Comparison of ENCODE assay signal across 8 mouse cellular contexts in genomic region chr2:170508821-170509220, GRCm38 (mm10). TPM values are rescaled to one million over a fixed set of nuclear protein-coding genes. Genes with fewer than 3 reads are reported as not detected.
A peak's percentile ranks its signal among the peaks of the same experiment; 100 is the strongest.
DNase-seq lines count a peak whose midpoint lies in the region; ATAC-seq and TF ChIP-seq lines count a peak whose summit lies in the region.

No protein-coding gene starts in this region.

- no peak overlapping the region for H3K27ac ChIP-seq in MEL (ENCODE audit: control insufficient read depth, low read depth, low read length)
- no peak overlapping the region for H3K27ac ChIP-seq in hindbrain, embryonic 10.5 days
- no peak overlapping the region for H3K27ac ChIP-seq in lung, embryonic 15.5 days
- H3K27ac ChIP-seq in olfactory bulb, adult 2 months (ENCODE audit: insufficient read depth, low read depth, low read length): no peak overlapping the region

- peak; percentile 87 for TF ChIP-seq RAD21 in MEL (IDR thresholded peaks at IDR 0.05; ENCODE audit: low read depth, low read length)

- ATAC-seq in frontal cortex, adult (ENCODE audit: low TSS enrichment): peak; percentile 58
- ATAC-seq in lung, embryonic 15.5 days (ENCODE audit: borderline replicate concordance, extremely low read depth, low FRiP score, low TSS enrichment): no peak

- TF ChIP-seq POLR2A in MEL (IDR thresholded peaks at IDR 0.05; ENCODE audit: control insufficient read depth in 1 of 2, insufficient read depth in 1 of 2, low read depth in 1 of 2, low read length in 2 of 2, poor library complexity in 1 of 2): no peak
- no peak for TF ChIP-seq POLR2A in olfactory bulb, adult 2 months (IDR thresholded peaks at IDR 0.05; ENCODE audit: insufficient read depth, low read depth, low read length)

- peak; percentile 72 to 91 (median 85) for TF ChIP-seq CTCF in MEL (IDR thresholded peaks at IDR 0.05 in 2 of 3, conservative IDR thresholded peaks at IDR 0.05 in 1 of 3; ENCODE audit: control insufficient read depth in 1 of 3, insufficient read depth in 1 of 3, low read depth in 2 of 3, low read length in 3 of 3, poor library complexity in 1 of 3, severe bottlenecking in 1 of 3)
- peak; percentile 57; the same call in 1 of the 2 replicates for TF ChIP-seq CTCF in olfactory bulb, adult 2 months (IDR thresholded peaks at IDR 0.05; ENCODE audit: insufficient read depth, low read depth, low read length)

- peaks cover 3 to 9% of the 10 kb centered on the region in 2 experiments; a peak in 3 of 4 replicates for H3K4me1 ChIP-seq in MEL (ENCODE audit: control insufficient read depth in 1 of 2, insufficient read depth in 2 of 2, low read length in 2 of 2)
- H3K4me1 ChIP-seq in hindbrain, embryonic 10.5 days (replicated peaks): peaks cover 37% of the 10 kb centered on the region
- H3K4me1 ChIP-seq in lung, embryonic 15.5 days: peaks cover 22% of the 10 kb centered on the region
- peaks cover 9% of the 10 kb centered on the region; the same call in 1 of the 2 replicates for H3K4me1 ChIP-seq in olfactory bulb, adult 2 months (ENCODE audit: control insufficient read depth, insufficient read depth, low read length)

- peaks cover 26% of the 10 kb centered on the region for H3K79me2 ChIP-seq in MEL (ENCODE audit: control insufficient read depth, insufficient read depth, low read length, poor library complexity)

- no peaks in the 10 kb centered on the region for H3K9me3 ChIP-seq in MEL (replicated peaks; ENCODE audit: insufficient read depth, low read length)
- no peaks in the 10 kb centered on the region for H3K9me3 ChIP-seq in hindbrain, embryonic 10.5 days
- no peaks in the 10 kb centered on the region for H3K9me3 ChIP-seq in lung, embryonic 15.5 days

- DNase-seq in MEL (ENCODE audit: low read depth, low spot score): peak; percentile 88
- peak; percentile 97 for DNase-seq in cerebellum, adult 8-10 months
- peak; percentile 90 for DNase-seq in hindbrain, embryonic 10.5 days (ENCODE audit: low spot score)
- peak; percentile 95 for DNase-seq in layer of hippocampus, adult 9-10 months (ENCODE audit: low spot score)
- DNase-seq in thymus, adult 18-20 months: peak; percentile 59 to 70

- peak overlapping the region; percentile 21 to 36 for H3K4me3 ChIP-seq in MEL (ENCODE audit: control insufficient read depth in 1 of 2, insufficient read depth in 1 of 2, low read depth in 2 of 2, low read length in 2 of 2)
- peak overlapping the region; percentile 43 for H3K4me3 ChIP-seq in hindbrain, embryonic 10.5 days
- H3K4me3 ChIP-seq in lung, embryonic 15.5 days: peak overlapping the region; percentile 35
- peak overlapping the region; percentile 17; the same call in 1 of the 2 replicates for H3K4me3 ChIP-seq in olfactory bulb, adult 2 months (ENCODE audit: insufficient read depth, low read depth, low read length)

- TF ChIP-seq EP300 in MEL (IDR thresholded peaks at IDR 0.05; ENCODE audit: low read depth in 1 of 2, low read length in 2 of 2): no peak

- 4% methylated on average over 12 of the region's 12 CpGs for WGBS in hindbrain, embryonic 10.5 days
- 1% methylated on average over 12 of the region's 12 CpGs for WGBS in lung, embryonic 15.5 days
- WGBS in olfactory bulb, adult 2 months: under 1% methylated on average over 12 of the region's 12 CpGs

- H3K9ac ChIP-seq in MEL (ENCODE audit: control insufficient read depth, low read depth, low read length, poor library complexity, severe bottlenecking): peak overlapping the region; percentile 29; the same call in 1 of the 2 replicates
- H3K9ac ChIP-seq in lung, embryonic 15.5 days: 0 out of 2 replicates have a peak overlapping the region, but pooled peaks have one; percentile 21

- H3K27me3 ChIP-seq in MEL (ENCODE audit: control insufficient read depth in 1 of 2, insufficient read depth in 2 of 2, low read length in 2 of 2): no peaks in the 10 kb centered on the region
- H3K27me3 ChIP-seq in hindbrain, embryonic 10.5 days (ENCODE audit: insufficient read depth, poor library complexity, severe bottlenecking): no peaks in the 10 kb centered on the region
- H3K27me3 ChIP-seq in lung, embryonic 15.5 days: peaks cover 9% of the 10 kb centered on the region; the same call in 1 of the 2 replicates

- H3K36me3 ChIP-seq in MEL (ENCODE audit: control insufficient read depth in 1 of 2, insufficient read depth in 2 of 2, low read length in 2 of 2): peaks cover 0 to 8% of the 10 kb centered on the region in 2 experiments; a peak in 2 of 4 replicates
- no peaks in the 10 kb centered on the region for H3K36me3 ChIP-seq in hindbrain, embryonic 10.5 days
- H3K36me3 ChIP-seq in lung, embryonic 15.5 days: no peaks in the 10 kb centered on the region

- H3K4me2 ChIP-seq in lung, embryonic 15.5 days: peak overlapping the region; percentile 59

TF ChIP-seq in MEL, 35 proteins besides CTCF, POLR2A, EP300 and RAD21:
- TF ChIP-seq ZC3H11A (IDR thresholded peaks at IDR 0.05; ENCODE audit: low read depth, low read length): peak; percentile 50; the same call in 1 of the 2 replicates
- 0 out of 2 replicates have a peak, but pooled peaks have one; percentile 42 for TF ChIP-seq SIN3A (IDR thresholded peaks at IDR 0.05; ENCODE audit: low read length)
- TF ChIP-seq ELF1 (IDR thresholded peaks at IDR 0.05; ENCODE audit: low read depth, low read length): peak; percentile 73
- peak; percentile 63 for TF ChIP-seq SMC3 (IDR thresholded peaks at IDR 0.05; ENCODE audit: low read depth, low read length)
- TF ChIP-seq CHD1 (IDR thresholded peaks at IDR 0.05; ENCODE audit: low read depth, low read length): no peak
- TF ChIP-seq NRF1 (IDR thresholded peaks at IDR 0.05; ENCODE audit: insufficient read depth, low read depth, low read length, poor library complexity, severe bottlenecking): peak; percentile 69
- TF ChIP-seq CHD2 (IDR thresholded peaks at IDR 0.05; ENCODE audit: low read length): 0 out of 2 replicates have a peak, but pooled peaks have one; percentile 14
- TF ChIP-seq BHLHE40 (IDR thresholded peaks at IDR 0.05; ENCODE audit: borderline replicate concordance, low read depth, low read length): peak; percentile 45; the same call in 1 of the 2 replicates
- no peak for TF ChIP-seq ZMIZ1 (IDR thresholded peaks at IDR 0.05; ENCODE audit: low read depth, low read length)
- peak; percentile 19; the same call in 1 of the 2 replicates for TF ChIP-seq TBP (IDR thresholded peaks at IDR 0.05; ENCODE audit: low read depth, low read length)
- no peak for TF ChIP-seq JUND (IDR thresholded peaks at IDR 0.05; ENCODE audit: low read depth, low read length)
- TF ChIP-seq MYC (IDR thresholded peaks at IDR 0.05; ENCODE audit: low read depth, low read length): no peak

RNA-seq across cellular contexts. Expression of gene Cyp24a1, which starts 11.9 kb away (rescaled TPM):
- total RNA-seq in MEL (2012; rRNA removed): not detected in 2 replicates
- under 1 TPM in 1 of 2 experiments, not detected in 1; 0.01 TPM for polyA plus RNA-seq in MEL (2012; ENCODE audit: insufficient read depth in 1 of 2, insufficient read length in 2 of 2, low read depth in 1 of 2, low replicate concordance in 2 of 2, missing spikeins in 1 of 2)
- 0.07 and 0.17 TPM in 2 replicates for polyA plus RNA-seq in hindbrain, embryonic 10.5 days (2016; fragmentation: Nextera tagmentation; extraction: Ambion mirVana)
- polyA plus RNA-seq in lung, embryonic 15.5 days (2015; fragmentation: Nextera tagmentation; extraction: Ambion mirVana): not detected in 2 replicates
- not detected in 2 replicates for polyA plus RNA-seq in olfactory bulb, adult 2 months (2012; ENCODE audit: insufficient read depth, insufficient read length, low replicate concordance, missing spikeins)

RNA-seq across cellular contexts. Expression of gene Pfdn4, which starts 12.6 kb away (rescaled TPM):
- total RNA-seq in MEL (2012; rRNA removed): 70.9 and 75.7 TPM in 2 replicates
- 10 to 100 TPM in 1 of 2 experiments, not detected in 1; 60.5 TPM for polyA plus RNA-seq in MEL (2012; ENCODE audit: insufficient read depth in 1 of 2, insufficient read length in 2 of 2, low read depth in 1 of 2, low replicate concordance in 2 of 2, missing spikeins in 1 of 2)
- polyA plus RNA-seq in hindbrain, embryonic 10.5 days (2016; fragmentation: Nextera tagmentation; extraction: Ambion mirVana): 93.1 and 104 TPM in 2 replicates
- 69.3 and 70.6 TPM in 2 replicates for polyA plus RNA-seq in lung, embryonic 15.5 days (2015; fragmentation: Nextera tagmentation; extraction: Ambion mirVana)
- polyA plus RNA-seq in olfactory bulb, adult 2 months (2012; ENCODE audit: insufficient read depth, insufficient read length, low replicate concordance, missing spikeins): not detected in 2 replicates
